Mouse (Mus musculus): ENCODE measurements around the gene Usp49.

GRCm38 (mm10) chr17:47593215-47593853 lies 37.2 kb upstream of the Usp49 start:
- peak; percentile 88 for TF ChIP-seq POLR2A (IDR thresholded peaks at IDR 0.05; ENCODE audit: insufficient read length, low read depth)
- no peak for TF ChIP-seq USF1 (IDR thresholded peaks at IDR 0.05; ENCODE audit: low read depth)
- TF ChIP-seq CEBPB (IDR thresholded peaks at IDR 0.05; ENCODE audit: insufficient read depth, poor library complexity, severe bottlenecking): no peak
- TF ChIP-seq TCF3 (IDR thresholded peaks at IDR 0.05; ENCODE audit: insufficient read length, low read depth): no peak
- TF ChIP-seq MAX (IDR thresholded peaks at IDR 0.05; ENCODE audit: low read depth): no peak

All from myocyte (in vitro differentiated cells).